Mouse (Mus musculus) hematopoietic stem cell, adult 5-6 weeks (primary cell): ENCODE measurements around the gene Rpl23. TPM values are rescaled to one million over a fixed set of nuclear protein-coding genes. Genes with fewer than 3 reads are reported as not detected.

Experiments used
- ATAC-seq, 2 experiments: fragments of 125-278 bp in 1 of 2; replicated peaks in 1 of 2; 2 replicates each; pipeline ENCODE4 v1.8.0; 2016 to 2017; ENCODE audit warnings: inconsistent platforms in 2 of 2, mild to moderate bottlenecking in 2 of 2, moderate number of reproducible peaks in 2 of 2, low read depth in 1 of 2, moderate TSS enrichment in 1 of 2; ENCODE audit not compliant: low FRiP score in 2 of 2, poor library complexity in 2 of 2, severe bottlenecking in 2 of 2, insufficient read depth in 1 of 2, low TSS enrichment in 1 of 2
- total RNA-seq: library from RNA; stranded (forward); fragments of 172-1452, 232-1000 nt; gene quantifications from 2 replicates; pipeline ENCODE4 v1.2.3, GENCODE M21; 2017

Rpl23 gene
- 1,424 and 2,771 TPM in 2 replicates for total RNA-seq

- ATAC-seq: peak; percentile 92 to 95
These were observed at the start of gene Rpl23 for GRCm38 (mm10) chr11:97781832-97782563. TSS of gene Rpl23 (minus strand) at chr11:97782437.

DNA sequence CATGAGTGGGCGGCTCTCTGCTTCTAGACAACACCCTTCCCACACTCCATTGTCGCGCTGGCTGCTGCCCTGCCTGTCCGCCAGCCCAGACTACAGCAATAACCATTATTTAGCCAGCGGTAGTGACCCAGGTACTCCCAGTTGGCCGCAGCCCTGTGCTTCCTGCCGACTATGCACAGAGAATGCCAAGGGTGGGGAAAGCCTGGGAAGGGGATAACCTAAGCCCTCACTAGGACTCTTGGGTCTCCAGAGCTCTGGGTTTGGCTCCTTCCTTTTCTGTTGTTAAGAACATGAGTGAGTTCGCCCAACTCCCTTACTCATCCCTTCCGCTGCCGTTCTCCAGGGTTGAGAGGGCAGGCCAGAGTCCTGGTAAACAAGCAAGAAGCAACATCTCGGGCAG, 49.8 kb upstream of the Rpl23 start:
- ATAC-seq: no peak

- peak; percentile 23 to 28; a peak in 1 of 4 replicates for ATAC-seq
These were observed 48.3 kb upstream of the Rpl23 start for GRCm38 (mm10) chr11:97830501-97830900.

- ATAC-seq: peak; percentile 78 to 88
These were observed 47.8 kb upstream of the Rpl23 start for GRCm38 (mm10) chr11:97829913-97830476.

GRCm38 (mm10) chr11:97829365-97829764, 47.1 kb upstream of the Rpl23 start:
- ATAC-seq: no peak

- no peak for ATAC-seq
These were observed 45.4 kb upstream of the Rpl23 start for GRCm38 (mm10) chr11:97827654-97828053.

DNA sequence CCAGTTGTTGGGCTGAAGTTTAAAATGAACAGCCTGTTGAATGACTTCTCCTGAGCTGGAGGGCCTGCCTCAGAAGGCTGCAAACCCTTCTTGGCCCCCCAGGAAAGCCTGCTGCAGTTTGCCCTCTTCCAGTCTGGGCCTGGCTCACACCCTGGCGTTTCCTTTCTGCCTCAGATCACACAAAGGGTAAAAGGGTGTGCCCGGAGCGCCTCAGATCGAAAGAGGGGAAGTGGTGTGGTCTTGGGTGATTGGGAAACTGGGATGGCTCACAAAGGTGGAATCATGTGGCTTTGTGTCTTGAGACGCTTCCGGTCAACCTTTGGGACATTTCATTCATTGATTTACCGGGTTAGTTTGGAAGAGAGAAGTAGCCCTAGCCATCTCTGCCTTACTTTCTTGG, 44.2 kb upstream of the Rpl23 start:
- ATAC-seq: peak in 1 of 2 experiments; percentile 30; a peak in 2 of 4 replicates

GRCm38 (mm10) chr11:97825971-97826370, 43.7 kb upstream of the Rpl23 start:
- no peak for ATAC-seq

GRCm38 (mm10) chr11:97825295-97825694, 43.1 kb upstream of the Rpl23 start:
- ATAC-seq: 0 out of 4 replicates have a peak, but pooled peaks of 1 of the 2 experiments have one; percentile 19

GRCm38 (mm10) chr11:97824895-97825294, 42.7 kb upstream of the Rpl23 start:
- ATAC-seq: no peak

- ATAC-seq: no peak
These were observed 41.9 kb upstream of the Rpl23 start for GRCm38 (mm10) chr11:97824168-97824567.

GRCm38 (mm10) chr11:97822840-97823603, 40.8 kb upstream of the Rpl23 start:
- no peak for ATAC-seq

DNA sequence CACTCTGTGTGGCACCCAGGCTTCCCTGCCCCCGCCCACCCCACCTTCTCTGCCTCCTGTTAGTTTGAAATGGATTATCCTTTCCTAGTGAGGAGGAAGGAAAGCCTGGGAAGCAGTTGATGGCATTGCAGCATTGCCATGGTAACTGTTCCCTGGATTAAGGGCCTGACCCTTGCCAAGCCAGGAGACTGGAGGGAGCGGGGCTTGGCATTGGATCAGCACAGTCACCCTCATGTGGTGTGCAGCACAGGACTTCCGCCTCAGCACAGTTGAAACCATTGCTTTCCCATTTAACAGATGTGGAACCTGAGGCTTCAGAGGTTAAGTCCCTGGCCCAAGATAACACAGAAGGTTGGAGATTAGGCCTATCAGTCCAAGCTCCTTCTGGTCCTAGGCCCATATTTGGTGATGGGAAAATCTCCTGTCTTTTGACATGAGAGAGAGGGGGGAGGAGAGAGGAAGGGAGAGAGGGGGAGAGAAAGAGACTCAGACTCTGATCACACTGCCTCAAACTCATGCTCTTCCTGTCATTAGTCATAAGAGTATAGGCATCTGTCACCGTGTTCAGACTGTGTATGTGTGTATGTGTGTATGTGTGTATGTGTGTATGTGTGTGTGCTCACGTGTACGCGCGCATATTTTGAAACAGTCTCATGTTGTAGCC, 39.3 kb upstream of the Rpl23 start:
- no peak for ATAC-seq

- ATAC-seq: no peak
These were observed 38.6 kb upstream of the Rpl23 start for GRCm38 (mm10) chr11:97820840-97821239.

GRCm38 (mm10) chr11:97819923-97820322, 37.7 kb upstream of the Rpl23 start:
- ATAC-seq: no peak

- no peak for ATAC-seq
These were observed 36.9 kb upstream of the Rpl23 start for GRCm38 (mm10) chr11:97819102-97819501.

GRCm38 (mm10) chr11:97818571-97818970, 36.3 kb upstream of the Rpl23 start:
- no peak for ATAC-seq

- ATAC-seq: no peak
These were observed 35.8 kb upstream of the Rpl23 start for GRCm38 (mm10) chr11:97818003-97818402.
